Mouse (Mus musculus): Measurements from ENCODE around the gene Sgsm1. TPM values are rescaled to one million over a fixed set of nuclear protein-coding genes. Genes with fewer than 3 reads are reported as not detected.
A peak's percentile ranks its signal among the peaks of the same experiment; 100 is the strongest.

Sgsm1 gene
- polyA plus RNA-seq, 1 experiment from 2014 or later, result 0.57 TPM

DNA sequence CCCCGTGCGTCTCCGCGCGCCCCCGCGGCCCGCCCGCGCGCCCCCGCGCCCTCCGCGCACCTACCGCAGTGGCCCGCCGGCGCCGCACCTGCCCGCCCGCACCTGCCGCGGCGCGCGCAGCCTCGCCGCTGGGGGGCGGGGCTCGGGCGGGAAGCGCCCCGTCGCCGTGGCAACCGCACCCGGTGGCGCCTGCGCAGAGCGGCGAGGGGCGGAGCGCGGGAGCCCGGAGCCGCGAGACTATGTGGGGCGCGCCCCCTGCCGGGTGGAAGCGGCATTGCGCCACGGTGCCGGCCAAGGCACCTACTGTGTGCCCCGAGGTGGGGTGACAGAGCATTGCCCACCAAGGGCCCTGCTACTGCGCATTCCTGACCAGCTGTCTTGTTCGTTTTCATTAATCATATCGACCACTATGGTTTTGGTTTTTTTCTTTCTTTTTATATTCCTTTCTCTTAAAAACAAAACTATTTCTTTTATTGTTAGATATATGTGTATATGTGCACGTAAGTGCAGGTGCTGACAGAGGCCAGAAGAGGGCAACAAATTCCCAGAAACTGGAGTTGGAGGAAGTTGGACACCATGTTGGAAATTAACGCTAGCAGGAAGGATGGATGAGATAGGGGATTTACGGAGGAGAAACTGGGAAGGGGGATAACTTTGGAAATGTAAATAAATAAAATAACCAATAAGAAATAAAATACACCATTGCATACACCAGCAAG is 89.3 kb downstream of the Sgsm1 start, which contains the start of gene 2900026A02Rik:
Gene 2900026A02Rik, minus strand, starts transcription at position 90 of the 719 bp plus-strand sequence.
- H3K27me3 ChIP-seq (ENCODE audit: control insufficient read depth, insufficient read depth, low read length), result peaks cover 14% of the 10 kb centered on the region
- peak; percentile 26; the same call in 1 of the 2 replicates for ATAC-seq (ENCODE audit: insufficient number of reproducible peaks, insufficient read depth, low FRiP score, low read depth)
- peak within 1 kb of the TSS; percentile 69 for H3K4me3 ChIP-seq (ENCODE audit: control insufficient read depth in 1 of 2, insufficient read depth in 1 of 2, low read depth in 1 of 2, low read length in 2 of 2)

DNA sequence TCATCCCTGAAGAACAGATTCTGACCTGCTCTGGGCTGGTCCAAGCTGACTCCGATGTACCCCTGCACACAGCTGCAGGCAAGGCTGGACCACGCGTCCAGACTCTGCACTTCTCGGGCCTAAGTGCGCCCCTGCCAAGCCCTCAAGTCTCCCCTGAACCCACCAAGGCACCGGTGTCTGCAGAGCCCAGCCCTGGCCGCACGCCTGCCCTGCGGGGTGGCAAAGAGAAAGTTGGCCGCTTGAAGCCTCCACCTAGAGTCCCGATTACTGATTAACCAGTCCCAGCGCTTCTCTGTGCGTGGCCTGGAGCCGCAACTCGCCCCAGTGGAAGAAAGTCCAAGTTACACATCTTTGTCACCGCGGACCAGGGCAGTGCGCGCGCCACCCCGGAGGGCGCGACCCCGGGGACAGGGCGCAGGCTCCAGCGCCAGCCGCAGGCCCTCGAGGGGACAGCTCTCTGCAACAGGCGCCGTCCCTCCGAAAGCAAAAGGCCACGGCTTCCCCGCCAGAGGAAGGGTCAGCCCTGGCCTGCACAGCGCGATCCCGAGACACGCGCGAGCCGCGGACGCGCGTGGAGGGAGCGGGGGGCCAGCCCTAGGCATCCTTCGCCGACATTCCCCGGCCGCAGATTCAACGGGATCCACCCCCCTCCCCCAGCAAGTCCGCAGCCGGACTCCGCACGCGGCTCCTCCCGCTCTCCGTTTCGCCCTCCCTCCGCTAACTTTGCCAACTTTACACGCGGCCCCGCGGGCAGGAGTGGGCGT is 90.0 kb downstream of the Sgsm1 start:
- Histone ChIP-seq H3K9ac (ENCODE audit: low read length) (peak overlapping the region; percentile 80), H3K9me3 (ENCODE audit: control insufficient read depth, low read length) (peaks cover 4% of the 10 kb centered on the region; the same call in 1 of the 2 replicates), H3K4me3 (ENCODE audit: control insufficient read depth in 1 of 2, insufficient read depth in 1 of 2, low read depth in 1 of 2, low read length in 2 of 2) (peak overlapping the region; percentile 69), H3K36me3 (ENCODE audit: control insufficient read depth, insufficient read depth, low read length) (no peaks in the 10 kb centered on the region), H3K27me3 (ENCODE audit: control insufficient read depth, insufficient read depth, low read length) (peaks cover 12% of the 10 kb centered on the region), H3K4me1 (ENCODE audit: control insufficient read depth in 2 of 2, insufficient read depth in 2 of 2, low read length in 2 of 2) (no peaks in the 10 kb centered on the region; a peak in 1 of 4 replicates), H3K4me2 (ENCODE audit: low read length) (peak overlapping the region; percentile 100), H3K27ac (replicated peaks in 1 of 2; ENCODE audit: control insufficient read depth in 1 of 2, insufficient read depth in 1 of 2, low read depth in 2 of 2, low read length in 2 of 2) (peak overlapping the region in 1 of 2 experiments; percentile 50; a peak in 1 of 4 replicates)
- WGBS, result 1% methylated on average over 62 of the region's 64 CpGs
- peak; percentile 17; the same call in 1 of the 2 replicates for ATAC-seq (ENCODE audit: insufficient number of reproducible peaks, insufficient read depth, low FRiP score, low read depth)

More for the DNA sequence above, 89.3 kb downstream of the Sgsm1 start, which contains the start of gene 2900026A02Rik:
- WGBS, result 11% methylated on average over 46 of the region's 62 CpGs
- no peaks in the 10 kb centered on the region for H3K36me3 ChIP-seq (ENCODE audit: control insufficient read depth, insufficient read depth, low read length)
- H3K27ac ChIP-seq (replicated peaks in 1 of 2; ENCODE audit: control insufficient read depth in 1 of 2, insufficient read depth in 1 of 2, low read depth in 2 of 2, low read length in 2 of 2), result peak within 1 kb of the TSS in 1 of 2 experiments; percentile 50; a peak in 1 of 4 replicates
- peaks cover 4% of the 10 kb centered on the region; the same call in 1 of the 2 replicates for H3K9me3 ChIP-seq (ENCODE audit: control insufficient read depth, low read length)
- H3K9ac ChIP-seq (ENCODE audit: low read length), result peak within 1 kb of the TSS; percentile 80
- peak within 1 kb of the TSS; percentile 100 for H3K4me2 ChIP-seq (ENCODE audit: low read length)
- peaks cover 0 to 6% of the 10 kb centered on the region in 2 experiments; a peak in 1 of 4 replicates for H3K4me1 ChIP-seq (ENCODE audit: control insufficient read depth in 2 of 2, insufficient read depth in 2 of 2, low read length in 2 of 2)

DNA sequence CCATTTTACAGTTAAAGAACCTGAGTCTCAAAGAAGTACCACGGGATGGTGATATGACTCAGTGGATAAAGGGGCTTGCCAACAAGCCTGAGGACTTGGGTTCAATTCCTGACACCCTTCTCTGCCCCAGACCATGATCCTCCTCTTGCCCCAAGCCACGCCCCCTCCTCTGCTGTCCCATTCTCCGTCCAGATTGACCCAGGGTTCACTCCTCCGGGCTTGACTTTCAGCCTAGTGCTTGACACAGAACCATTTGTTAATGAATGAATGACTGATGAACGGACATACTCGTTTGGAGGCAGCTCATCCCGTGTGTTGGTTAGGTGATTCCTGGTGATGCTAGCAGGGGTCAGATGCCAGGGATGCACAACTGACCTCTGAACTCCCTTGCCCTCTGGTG is 90.7 kb downstream of the Sgsm1 start:
- Histone ChIP-seq H3K36me3 (ENCODE audit: control insufficient read depth, insufficient read depth, low read length) (no peaks in the 10 kb centered on the region), H3K4me2 (ENCODE audit: low read length) (peak overlapping the region; percentile 100), H3K4me1 (ENCODE audit: control insufficient read depth in 2 of 2, insufficient read depth in 2 of 2, low read length in 2 of 2) (no peaks in the 10 kb centered on the region; a peak in 1 of 4 replicates), H3K27me3 (ENCODE audit: control insufficient read depth, insufficient read depth, low read length) (peaks cover 9% of the 10 kb centered on the region), H3K4me3 (ENCODE audit: control insufficient read depth in 1 of 2, insufficient read depth in 1 of 2, low read depth in 1 of 2, low read length in 2 of 2) (0 out of 4 replicates have a peak overlapping the region, but pooled peaks of 1 of the 2 experiments have one; percentile 69), H3K9me3 (ENCODE audit: control insufficient read depth, low read length) (peaks cover 4% of the 10 kb centered on the region; the same call in 1 of the 2 replicates), H3K27ac (replicated peaks in 1 of 2; ENCODE audit: control insufficient read depth in 1 of 2, insufficient read depth in 1 of 2, low read depth in 2 of 2, low read length in 2 of 2) (no peak overlapping the region), H3K9ac (ENCODE audit: low read length) (no peak overlapping the region)
- 68% methylated on average over 7 of the region's 7 CpGs for WGBS
- no peak for ATAC-seq (ENCODE audit: insufficient number of reproducible peaks, insufficient read depth, low FRiP score, low read depth)

DNA sequence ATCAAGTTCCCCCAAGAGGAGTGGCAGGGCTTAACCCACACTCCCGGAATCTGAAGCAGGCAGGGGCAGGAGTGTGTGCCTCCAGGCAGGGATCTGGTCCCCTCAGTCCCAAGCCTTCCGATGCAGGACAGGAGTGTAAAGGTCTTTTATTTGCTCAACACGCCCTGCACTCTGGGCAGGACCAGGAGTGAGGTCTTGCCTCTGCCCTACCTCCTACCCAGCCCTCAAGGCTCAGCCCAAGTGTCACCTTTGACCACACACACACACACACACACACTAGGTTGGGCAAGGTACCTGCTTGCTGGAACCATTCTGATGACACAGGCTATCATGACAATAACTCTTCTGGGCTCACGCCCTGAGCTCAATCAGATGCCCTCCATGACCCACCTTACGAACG is 91.1 kb downstream of the Sgsm1 start:
- Histone ChIP-seq H3K36me3 (ENCODE audit: control insufficient read depth, insufficient read depth, low read length) (no peaks in the 10 kb centered on the region), H3K4me2 (ENCODE audit: low read length) (no peak overlapping the region), H3K4me3 (ENCODE audit: control insufficient read depth in 1 of 2, insufficient read depth in 1 of 2, low read depth in 1 of 2, low read length in 2 of 2) (no peak overlapping the region), H3K27me3 (ENCODE audit: control insufficient read depth, insufficient read depth, low read length) (peaks cover 9% of the 10 kb centered on the region), H3K27ac (replicated peaks in 1 of 2; ENCODE audit: control insufficient read depth in 1 of 2, insufficient read depth in 1 of 2, low read depth in 2 of 2, low read length in 2 of 2) (no peak overlapping the region), H3K9ac (ENCODE audit: low read length) (no peak overlapping the region), H3K4me1 (ENCODE audit: control insufficient read depth in 2 of 2, insufficient read depth in 2 of 2, low read length in 2 of 2) (peaks cover 0 to 1% of the 10 kb centered on the region in 2 experiments; a peak in 2 of 4 replicates), H3K9me3 (ENCODE audit: control insufficient read depth, low read length) (peaks cover 4% of the 10 kb centered on the region; the same call in 1 of the 2 replicates)
- WGBS, result 78% methylated on average over 6 of the region's 6 CpGs
- ATAC-seq (ENCODE audit: insufficient number of reproducible peaks, insufficient read depth, low FRiP score, low read depth), result no peak

DNA sequence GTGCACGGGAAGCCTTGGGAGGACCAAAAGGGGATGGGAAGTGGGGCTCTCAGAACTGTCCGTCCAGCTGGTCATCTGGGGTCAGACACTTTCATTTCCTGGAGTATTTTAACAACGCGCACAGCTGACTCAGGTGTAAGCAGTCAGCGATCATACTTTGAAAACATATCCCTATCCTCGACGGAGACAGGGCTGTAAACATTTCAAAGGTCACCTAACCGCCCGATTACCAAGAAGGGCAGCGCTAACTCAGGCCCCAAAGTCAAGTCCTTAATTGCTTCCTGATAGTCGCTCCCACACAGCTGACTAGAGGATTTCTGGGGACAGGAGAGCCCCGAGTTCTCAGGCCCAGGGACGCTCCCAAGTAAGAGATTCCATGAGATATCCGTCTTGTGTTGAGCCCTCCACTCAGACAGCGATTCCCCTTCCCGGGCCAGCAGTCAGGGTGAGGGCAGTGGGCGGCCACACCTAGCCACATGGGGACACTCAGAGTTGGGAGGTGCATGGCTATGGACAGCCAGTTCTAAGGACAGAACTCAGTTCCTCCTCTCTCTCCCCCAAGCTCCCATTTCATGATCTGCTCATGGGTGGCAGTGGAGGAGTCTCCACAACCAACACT is 91.9 kb downstream of the Sgsm1 start:
- Histone ChIP-seq H3K4me3 (ENCODE audit: control insufficient read depth in 1 of 2, insufficient read depth in 1 of 2, low read depth in 1 of 2, low read length in 2 of 2) (no peak overlapping the region), H3K9me3 (ENCODE audit: control insufficient read depth, low read length) (peaks cover 4% of the 10 kb centered on the region; the same call in 1 of the 2 replicates), H3K9ac (ENCODE audit: low read length) (no peak overlapping the region), H3K27me3 (ENCODE audit: control insufficient read depth, insufficient read depth, low read length) (peaks cover 9% of the 10 kb centered on the region), H3K4me2 (ENCODE audit: low read length) (no peak overlapping the region), H3K27ac (replicated peaks in 1 of 2; ENCODE audit: control insufficient read depth in 1 of 2, insufficient read depth in 1 of 2, low read depth in 2 of 2, low read length in 2 of 2) (no peak overlapping the region), H3K36me3 (ENCODE audit: control insufficient read depth, insufficient read depth, low read length) (no peaks in the 10 kb centered on the region), H3K4me1 (ENCODE audit: control insufficient read depth in 2 of 2, insufficient read depth in 2 of 2, low read length in 2 of 2) (peaks cover 0 to 3% of the 10 kb centered on the region in 2 experiments; a peak in 2 of 4 replicates)
- ATAC-seq (ENCODE audit: insufficient number of reproducible peaks, insufficient read depth, low FRiP score, low read depth), result no peak
- 60% methylated on average over 17 of the region's 17 CpGs for WGBS

DNA sequence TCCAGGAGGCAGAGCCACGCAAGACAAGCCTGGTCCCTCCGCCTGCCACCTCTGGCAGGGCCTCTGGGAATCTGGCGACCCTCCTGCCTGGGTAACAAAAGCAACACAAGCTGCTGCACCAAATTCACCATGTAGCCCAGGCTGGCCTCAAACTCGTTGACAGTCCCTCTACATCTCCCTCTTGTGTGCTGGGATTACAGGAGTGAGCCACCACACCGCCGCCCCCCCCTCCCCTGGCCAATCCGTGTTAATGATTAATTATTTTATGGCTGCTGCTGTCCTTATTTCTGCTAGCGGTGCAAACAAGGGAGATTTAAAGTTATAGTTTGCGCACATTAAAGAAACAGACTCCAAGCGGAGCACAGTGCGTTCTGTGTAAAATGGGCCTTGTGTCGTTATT is 93.5 kb downstream of the Sgsm1 start:
- ATAC-seq (ENCODE audit: insufficient number of reproducible peaks, insufficient read depth, low FRiP score, low read depth), result no peak
- Histone ChIP-seq H3K9ac (ENCODE audit: low read length) (no peak overlapping the region), H3K4me2 (ENCODE audit: low read length) (no peak overlapping the region), H3K36me3 (ENCODE audit: control insufficient read depth, insufficient read depth, low read length) (no peaks in the 10 kb centered on the region), H3K27ac (replicated peaks in 1 of 2; ENCODE audit: control insufficient read depth in 1 of 2, insufficient read depth in 1 of 2, low read depth in 2 of 2, low read length in 2 of 2) (no peak overlapping the region), H3K4me3 (ENCODE audit: control insufficient read depth in 1 of 2, insufficient read depth in 1 of 2, low read depth in 1 of 2, low read length in 2 of 2) (no peak overlapping the region), H3K27me3 (ENCODE audit: control insufficient read depth, insufficient read depth, low read length) (peaks cover 9% of the 10 kb centered on the region), H3K4me1 (ENCODE audit: control insufficient read depth in 2 of 2, insufficient read depth in 2 of 2, low read length in 2 of 2) (peaks cover 0 to 3% of the 10 kb centered on the region in 2 experiments; a peak in 2 of 4 replicates), H3K9me3 (ENCODE audit: control insufficient read depth, low read length) (peaks cover 4% of the 10 kb centered on the region; the same call in 1 of the 2 replicates)
- WGBS, result 86% methylated on average over 12 of the region's 12 CpGs
